Mouse (Mus musculus): ENCODE measurements around the gene Flad1. TPM values are rescaled to one million over a fixed set of nuclear protein-coding genes. Genes with fewer than 3 reads are reported as not detected.
"Not testable (repeated sequence)": the region's sequence is repeated elsewhere in the genome, so short reads cannot be mapped to it uniquely, and the experiment has no call there.

The Flad1 gene
- polyA plus RNA-seq, 1 experiment, result 67.6 TPM

- H3K36me3 ChIP-seq (ENCODE audit: control insufficient read depth, insufficient read depth, low read length), result no peaks in the 10 kb centered on the region; the same call in 1 of the 2 replicates
- H3K4me1 ChIP-seq (ENCODE audit: control insufficient read depth, insufficient read depth, low read length), result peaks cover 21% of the 10 kb centered on the region
- peak within 1 kb of the TSS; percentile 73 for H3K27ac ChIP-seq (ENCODE audit: control insufficient read depth, insufficient read depth, low read depth, low read length)
- peak within 1 kb of the TSS; percentile 91 for H3K4me3 ChIP-seq (ENCODE audit: control insufficient read depth, low read depth, low read length)
- TF ChIP-seq POLR2A (IDR thresholded peaks at IDR 0.05; ENCODE audit: control insufficient read depth, low read depth, low read length), result no peak
- TF ChIP-seq CTCF (IDR thresholded peaks at IDR 0.05; ENCODE audit: control insufficient read depth, insufficient read depth, insufficient replicate concordance, low read depth, low read length), result no peak
- no peaks in the 10 kb centered on the region for H3K27me3 ChIP-seq (ENCODE audit: control insufficient read depth, insufficient read depth, low read length)
Measured at GRCm38 (mm10) chr3:89436176-89437113, 24.8 kb upstream of the Flad1 start, which contains the start of gene Pbxip1. Gene Pbxip1 (plus strand): TSS chr3:89436706.

- Histone ChIP-seq H3K27me3 (ENCODE audit: control insufficient read depth, insufficient read depth, low read length) (no peaks in the 10 kb centered on the region), H3K4me3 (ENCODE audit: control insufficient read depth, low read depth, low read length) (no peak overlapping the region), H3K27ac (ENCODE audit: control insufficient read depth, insufficient read depth, low read depth, low read length) (no peak overlapping the region), H3K36me3 (ENCODE audit: control insufficient read depth, insufficient read depth, low read length) (no peaks in the 10 kb centered on the region; the same call in 1 of the 2 replicates), H3K4me1 (ENCODE audit: control insufficient read depth, insufficient read depth, low read length) (peaks cover 26% of the 10 kb centered on the region)
- TF ChIP-seq CTCF (IDR thresholded peaks at IDR 0.05; ENCODE audit: control insufficient read depth, insufficient read depth, insufficient replicate concordance, low read depth, low read length) (no peak), POLR2A (IDR thresholded peaks at IDR 0.05; ENCODE audit: control insufficient read depth, low read depth, low read length) (no peak)
Measured at GRCm38 (mm10) chr3:89435041-89435440, 23.4 kb upstream of the Flad1 start.

- Histone ChIP-seq H3K36me3 (ENCODE audit: control insufficient read depth, insufficient read depth, low read length) (no peaks in the 10 kb centered on the region; the same call in 1 of the 2 replicates), H3K4me1 (ENCODE audit: control insufficient read depth, insufficient read depth, low read length) (peaks cover 26% of the 10 kb centered on the region), H3K27ac (ENCODE audit: control insufficient read depth, insufficient read depth, low read depth, low read length) (no peak overlapping the region), H3K27me3 (ENCODE audit: control insufficient read depth, insufficient read depth, low read length) (no peaks in the 10 kb centered on the region), H3K4me3 (ENCODE audit: control insufficient read depth, low read depth, low read length) (no peak overlapping the region)
- TF ChIP-seq POLR2A (IDR thresholded peaks at IDR 0.05; ENCODE audit: control insufficient read depth, low read depth, low read length) (no peak), CTCF (IDR thresholded peaks at IDR 0.05; ENCODE audit: control insufficient read depth, insufficient read depth, insufficient replicate concordance, low read depth, low read length) (no peak)
Measured at GRCm38 (mm10) chr3:89434532-89434931, 22.9 kb upstream of the Flad1 start.

- TF ChIP-seq POLR2A (IDR thresholded peaks at IDR 0.05; ENCODE audit: control insufficient read depth, low read depth, low read length), result no peak
- TF ChIP-seq CTCF (IDR thresholded peaks at IDR 0.05; ENCODE audit: control insufficient read depth, insufficient read depth, insufficient replicate concordance, low read depth, low read length), result no peak
- H3K27ac ChIP-seq (ENCODE audit: control insufficient read depth, insufficient read depth, low read depth, low read length), result no peak overlapping the region
- H3K4me1 ChIP-seq (ENCODE audit: control insufficient read depth, insufficient read depth, low read length), result peaks cover 22% of the 10 kb centered on the region
- no peaks in the 10 kb centered on the region; the same call in 1 of the 2 replicates for H3K36me3 ChIP-seq (ENCODE audit: control insufficient read depth, insufficient read depth, low read length)
- no peaks in the 10 kb centered on the region for H3K27me3 ChIP-seq (ENCODE audit: control insufficient read depth, insufficient read depth, low read length)
- H3K4me3 ChIP-seq (ENCODE audit: control insufficient read depth, low read depth, low read length), result no peak overlapping the region; the same call in 1 of the 2 replicates
Measured at GRCm38 (mm10) chr3:89432606-89433005, 20.9 kb upstream of the Flad1 start.

GRCm38 (mm10) chr3:89430171-89431159 is 18.8 kb upstream of the Flad1 start, which contains the start of gene Pygo2:
Gene Pygo2 (plus strand): TSS chr3:89430214.
- Histone ChIP-seq H3K4me3 (ENCODE audit: control insufficient read depth, low read depth, low read length) (peak within 1 kb of the TSS; percentile 96), H3K27ac (ENCODE audit: control insufficient read depth, insufficient read depth, low read depth, low read length) (peak within 1 kb of the TSS; percentile 89), H3K4me1 (ENCODE audit: control insufficient read depth, insufficient read depth, low read length) (peaks cover 7% of the 10 kb centered on the region), H3K36me3 (ENCODE audit: control insufficient read depth, insufficient read depth, low read length) (no peaks in the 10 kb centered on the region; the same call in 1 of the 2 replicates), H3K27me3 (ENCODE audit: control insufficient read depth, insufficient read depth, low read length) (no peaks in the 10 kb centered on the region)
- TF ChIP-seq CTCF (IDR thresholded peaks at IDR 0.05; ENCODE audit: control insufficient read depth, insufficient read depth, insufficient replicate concordance, low read depth, low read length), result no peak
- TF ChIP-seq POLR2A (IDR thresholded peaks at IDR 0.05; ENCODE audit: control insufficient read depth, low read depth, low read length), result peak; percentile 64

- not testable (repeated sequence) for H3K27ac ChIP-seq (ENCODE audit: control insufficient read depth, insufficient read depth, low read depth, low read length); H3K36me3 ChIP-seq (ENCODE audit: control insufficient read depth, insufficient read depth, low read length); H3K4me3 ChIP-seq (ENCODE audit: control insufficient read depth, low read depth, low read length); H3K27me3 ChIP-seq (ENCODE audit: control insufficient read depth, insufficient read depth, low read length); H3K4me1 ChIP-seq (ENCODE audit: control insufficient read depth, insufficient read depth, low read length)
Measured at GRCm38 (mm10) chr3:89429021-89429420, 17.4 kb upstream of the Flad1 start.
